Mouse (Mus musculus): Measurements from ENCODE around the gene Mrln. TPM values are rescaled to one million over a fixed set of nuclear protein-coding genes. Genes with fewer than 3 reads are reported as not detected.

Gene Mrln
- polyA plus RNA-seq, 1 experiment = 32.8 TPM

GRCm38 (mm10) chr10:70242751-70243444 is 38.4 kb downstream of the Mrln start:
- TF ChIP-seq CEBPB (IDR thresholded peaks at IDR 0.05; ENCODE audit: insufficient read depth, poor library complexity, severe bottlenecking) = no peak
- TF ChIP-seq TCF3 (IDR thresholded peaks at IDR 0.05; ENCODE audit: insufficient read length, low read depth) = no peak
- no peak for TF ChIP-seq REST (IDR thresholded peaks at IDR 0.05; ENCODE audit: insufficient read depth, insufficient read length)
- TF ChIP-seq E2F4 (IDR thresholded peaks at IDR 0.05; ENCODE audit: insufficient read depth) = no peak
- TF ChIP-seq SRF (IDR thresholded peaks at IDR 0.05; ENCODE audit: control insufficient read depth, insufficient read length, low read depth) = no peak
- no peak for TF ChIP-seq USF1 (IDR thresholded peaks at IDR 0.05; ENCODE audit: low read depth)
- no peak for TF ChIP-seq MYOD1 (IDR thresholded peaks at IDR 0.05; ENCODE audit: control insufficient read depth in 1 of 3, insufficient read length in 2 of 3, low read depth in 2 of 3)
- no peak for TF ChIP-seq POLR2A (IDR thresholded peaks at IDR 0.05; ENCODE audit: insufficient read length, low read depth)
- TF ChIP-seq MAX (IDR thresholded peaks at IDR 0.05; ENCODE audit: low read depth) = no peak
- TF ChIP-seq MYOG (IDR thresholded peaks at IDR 0.05; ENCODE audit: control insufficient read depth in 1 of 3, insufficient read depth in 1 of 3, insufficient read length in 2 of 3, low read depth in 2 of 3) = no peak
- TF ChIP-seq POLR2AphosphoS2 (IDR thresholded peaks at IDR 0.05; ENCODE audit: insufficient read length, low read depth) = no peak
- no peak for TF ChIP-seq TCF12 (IDR thresholded peaks at IDR 0.05; ENCODE audit: insufficient read depth, poor library complexity, severe bottlenecking)
- Histone ChIP-seq H3K79me2 (ENCODE audit: control insufficient read depth, insufficient read depth) (no peaks in the 10 kb centered on the region), H3K4me3 (no peak overlapping the region), H3K36me3 (ENCODE audit: control insufficient read depth, insufficient read depth) (no peaks in the 10 kb centered on the region), H3K4me2 (ENCODE audit: low read depth) (no peak overlapping the region), H3ac (ENCODE audit: control insufficient read depth, insufficient read length) (no peak overlapping the region), H3K27me3 (ENCODE audit: control insufficient read depth, insufficient read depth, insufficient read length) (peaks cover 26% of the 10 kb centered on the region)

GRCm38 (mm10) chr10:70244921-70245558 is 40.6 kb downstream of the Mrln start, which contains the start of gene Slc16a9:
Slc16a9 (plus strand) TSS chr10:70245100.
- peaks cover 26% of the 10 kb centered on the region for H3K27me3 ChIP-seq (ENCODE audit: control insufficient read depth, insufficient read depth, insufficient read length)
- no peaks in the 10 kb centered on the region for H3K79me2 ChIP-seq (ENCODE audit: control insufficient read depth, insufficient read depth)
- no peak within 1 kb of the TSS for H3K4me3 ChIP-seq
- no peak within 1 kb of the TSS for H3ac ChIP-seq (ENCODE audit: control insufficient read depth, insufficient read length)
- H3K36me3 ChIP-seq (ENCODE audit: control insufficient read depth, insufficient read depth) = no peaks in the 10 kb centered on the region
- TF ChIP-seq POLR2A (IDR thresholded peaks at IDR 0.05; ENCODE audit: insufficient read length, low read depth) (no peak), MYOG (IDR thresholded peaks at IDR 0.05; ENCODE audit: control insufficient read depth in 1 of 3, insufficient read depth in 1 of 3, insufficient read length in 2 of 3, low read depth in 2 of 3) (no peak), POLR2AphosphoS2 (IDR thresholded peaks at IDR 0.05; ENCODE audit: insufficient read length, low read depth) (no peak), REST (IDR thresholded peaks at IDR 0.05; ENCODE audit: insufficient read depth, insufficient read length) (no peak), MAX (IDR thresholded peaks at IDR 0.05; ENCODE audit: low read depth) (no peak), SRF (IDR thresholded peaks at IDR 0.05; ENCODE audit: control insufficient read depth, insufficient read length, low read depth) (no peak), TCF12 (IDR thresholded peaks at IDR 0.05; ENCODE audit: insufficient read depth, poor library complexity, severe bottlenecking) (no peak), TCF3 (IDR thresholded peaks at IDR 0.05; ENCODE audit: insufficient read length, low read depth) (no peak), USF1 (IDR thresholded peaks at IDR 0.05; ENCODE audit: low read depth) (no peak), CEBPB (IDR thresholded peaks at IDR 0.05; ENCODE audit: insufficient read depth, poor library complexity, severe bottlenecking) (no peak), MYOD1 (IDR thresholded peaks at IDR 0.05; ENCODE audit: control insufficient read depth in 1 of 3, insufficient read length in 2 of 3, low read depth in 2 of 3) (no peak), E2F4 (IDR thresholded peaks at IDR 0.05; ENCODE audit: insufficient read depth) (no peak)
- peak within 1 kb of the TSS; percentile 58 for H3K4me2 ChIP-seq (ENCODE audit: low read depth)

GRCm38 (mm10) chr10:70245559-70245945 is 41.1 kb downstream of the Mrln start:
- Histone ChIP-seq H3K27me3 (ENCODE audit: control insufficient read depth, insufficient read depth, insufficient read length) (peaks cover 26% of the 10 kb centered on the region), H3K4me3 (no peak overlapping the region)

GRCm38 (mm10) chr10:70246076-70246475 is 41.6 kb downstream of the Mrln start:
- no peaks in the 10 kb centered on the region for H3K36me3 ChIP-seq (ENCODE audit: control insufficient read depth, insufficient read depth)
- no peak overlapping the region for H3K4me3 ChIP-seq
- no peak for TF ChIP-seq TCF12 (IDR thresholded peaks at IDR 0.05; ENCODE audit: insufficient read depth, poor library complexity, severe bottlenecking)
- no peak for TF ChIP-seq CEBPB (IDR thresholded peaks at IDR 0.05; ENCODE audit: insufficient read depth, poor library complexity, severe bottlenecking)
- no peak for TF ChIP-seq USF1 (IDR thresholded peaks at IDR 0.05; ENCODE audit: low read depth)
- TF ChIP-seq POLR2A (IDR thresholded peaks at IDR 0.05; ENCODE audit: insufficient read length, low read depth) = no peak
- TF ChIP-seq MYOD1 (IDR thresholded peaks at IDR 0.05; ENCODE audit: control insufficient read depth in 1 of 3, insufficient read length in 2 of 3, low read depth in 2 of 3) = no peak
- no peak for TF ChIP-seq REST (IDR thresholded peaks at IDR 0.05; ENCODE audit: insufficient read depth, insufficient read length)
- no peak for TF ChIP-seq MAX (IDR thresholded peaks at IDR 0.05; ENCODE audit: low read depth)
- TF ChIP-seq SRF (IDR thresholded peaks at IDR 0.05; ENCODE audit: control insufficient read depth, insufficient read length, low read depth) = no peak
- TF ChIP-seq POLR2AphosphoS2 (IDR thresholded peaks at IDR 0.05; ENCODE audit: insufficient read length, low read depth) = no peak
- no peak for TF ChIP-seq MYOG (IDR thresholded peaks at IDR 0.05; ENCODE audit: control insufficient read depth in 1 of 3, insufficient read depth in 1 of 3, insufficient read length in 2 of 3, low read depth in 2 of 3)
- TF ChIP-seq TCF3 (IDR thresholded peaks at IDR 0.05; ENCODE audit: insufficient read length, low read depth) = no peak
- no peak for TF ChIP-seq E2F4 (IDR thresholded peaks at IDR 0.05; ENCODE audit: insufficient read depth)
- no peak overlapping the region for H3K4me2 ChIP-seq (ENCODE audit: low read depth)
- H3K79me2 ChIP-seq (ENCODE audit: control insufficient read depth, insufficient read depth) = no peaks in the 10 kb centered on the region
- H3ac ChIP-seq (ENCODE audit: control insufficient read depth, insufficient read length) = no peak overlapping the region
- peaks cover 26% of the 10 kb centered on the region for H3K27me3 ChIP-seq (ENCODE audit: control insufficient read depth, insufficient read depth, insufficient read length)

More at GRCm38 (mm10) chr10:70245559-70245945, 41.1 kb downstream of the Mrln start:
- H3K36me3 ChIP-seq (ENCODE audit: control insufficient read depth, insufficient read depth) = no peaks in the 10 kb centered on the region
- no peak overlapping the region for H3ac ChIP-seq (ENCODE audit: control insufficient read depth, insufficient read length)
- peak overlapping the region; percentile 58 for H3K4me2 ChIP-seq (ENCODE audit: low read depth)
- H3K79me2 ChIP-seq (ENCODE audit: control insufficient read depth, insufficient read depth) = no peaks in the 10 kb centered on the region
- TF ChIP-seq MAX (IDR thresholded peaks at IDR 0.05; ENCODE audit: low read depth) (no peak), USF1 (IDR thresholded peaks at IDR 0.05; ENCODE audit: low read depth) (no peak), TCF12 (IDR thresholded peaks at IDR 0.05; ENCODE audit: insufficient read depth, poor library complexity, severe bottlenecking) (no peak), POLR2A (IDR thresholded peaks at IDR 0.05; ENCODE audit: insufficient read length, low read depth) (no peak), MYOD1 (IDR thresholded peaks at IDR 0.05; ENCODE audit: control insufficient read depth in 1 of 3, insufficient read length in 2 of 3, low read depth in 2 of 3) (no peak), SRF (IDR thresholded peaks at IDR 0.05; ENCODE audit: control insufficient read depth, insufficient read length, low read depth) (no peak), TCF3 (IDR thresholded peaks at IDR 0.05; ENCODE audit: insufficient read length, low read depth) (no peak), MYOG (IDR thresholded peaks at IDR 0.05; ENCODE audit: control insufficient read depth in 1 of 3, insufficient read depth in 1 of 3, insufficient read length in 2 of 3, low read depth in 2 of 3) (no peak), REST (IDR thresholded peaks at IDR 0.05; ENCODE audit: insufficient read depth, insufficient read length) (no peak), CEBPB (IDR thresholded peaks at IDR 0.05; ENCODE audit: insufficient read depth, poor library complexity, severe bottlenecking) (no peak), E2F4 (IDR thresholded peaks at IDR 0.05; ENCODE audit: insufficient read depth) (no peak), POLR2AphosphoS2 (IDR thresholded peaks at IDR 0.05; ENCODE audit: insufficient read length, low read depth) (no peak)

All from myocyte (in vitro differentiated cells).